Mouse (Mus musculus) heart, adult 2 months (tissue): ENCODE data around the gene Atg13.

Experiments
- CTCF ChIP-seq: fragments of 200-600 bp; IDR thresholded peaks from 2 replicates; pipeline ENCODE4 v1.8.1; 2022; ENCODE audit warnings: antibody characterized with exemption, mild to moderate bottlenecking, moderate library complexity
- POLR2A ChIP-seq: fragments of 200-500 bp; IDR thresholded peaks from 2 replicates; pipeline ENCODE4 v1.6.1; 2011; ENCODE audit warnings: mild to moderate bottlenecking, low read depth, low read length, control low read depth; ENCODE audit not compliant: insufficient read depth

- 0 out of 2 replicates have a peak, but pooled peaks have one; percentile 10 for TF ChIP-seq CTCF
- TF ChIP-seq POLR2A = no peak
Observed at GRCm38 (mm10) chr2:91689452-91689851, 20.9 kb downstream of the Atg13 start.
